Mouse (Mus musculus) retina, embryonic 14.5 days (tissue): ENCODE measurements around the gene Exoc3l4.
A peak's percentile ranks its signal among the peaks of the same experiment; 100 is the strongest.

Experiments used
- DNase-seq: peaks from one replicate; pipeline ENCODE4 v3.0.0-alpha.2; 2015; ENCODE audit warnings: low spot score

Gene Exoc3l4

DNA sequence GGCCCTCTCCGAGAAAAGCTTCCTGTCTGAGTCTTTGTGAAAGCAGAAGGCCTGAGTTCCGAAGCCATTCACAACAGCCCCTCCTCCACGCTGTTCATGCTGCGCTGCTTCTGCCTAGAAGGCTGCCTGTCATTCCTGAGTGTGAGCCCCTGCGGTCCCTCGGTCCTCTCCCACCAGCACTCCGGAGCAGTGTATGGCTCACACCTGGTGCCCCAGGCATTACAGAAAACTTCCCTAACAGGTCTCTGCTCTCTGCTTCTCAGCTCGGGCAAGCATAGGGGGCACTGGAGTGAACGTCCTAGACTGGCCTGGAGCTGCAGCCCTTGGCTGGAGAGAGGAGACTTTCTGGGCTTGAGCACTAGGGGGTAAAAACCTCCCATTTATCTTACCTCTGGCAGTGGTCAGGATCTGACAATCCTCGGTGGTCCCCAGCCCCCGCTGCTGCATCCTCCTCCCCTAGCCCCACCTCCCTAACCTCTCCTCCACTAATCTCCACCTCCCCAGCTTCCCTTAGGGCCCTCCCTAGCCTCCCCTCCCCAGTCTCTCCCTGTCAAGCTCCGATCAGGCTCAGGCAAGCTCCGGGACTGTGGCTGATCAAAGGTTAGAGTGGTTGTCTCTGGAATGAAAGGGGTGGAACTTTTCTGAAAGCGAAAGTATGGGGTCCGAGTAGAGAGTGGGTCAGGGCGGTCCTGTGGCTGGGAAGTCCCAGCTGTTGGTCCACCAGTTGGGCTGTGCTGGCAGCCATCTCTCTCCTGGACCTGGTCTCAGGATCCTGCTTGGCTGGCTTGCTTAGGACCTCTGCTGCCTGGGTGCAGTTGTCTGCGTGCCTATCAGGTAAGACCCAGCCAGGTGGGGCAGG is at the start of gene Exoc3l4:
TSS of gene Exoc3l4 (plus strand) at position 97 of the 859 bp plus-strand sequence.
- peak; percentile 56 for DNase-seq

DNA sequence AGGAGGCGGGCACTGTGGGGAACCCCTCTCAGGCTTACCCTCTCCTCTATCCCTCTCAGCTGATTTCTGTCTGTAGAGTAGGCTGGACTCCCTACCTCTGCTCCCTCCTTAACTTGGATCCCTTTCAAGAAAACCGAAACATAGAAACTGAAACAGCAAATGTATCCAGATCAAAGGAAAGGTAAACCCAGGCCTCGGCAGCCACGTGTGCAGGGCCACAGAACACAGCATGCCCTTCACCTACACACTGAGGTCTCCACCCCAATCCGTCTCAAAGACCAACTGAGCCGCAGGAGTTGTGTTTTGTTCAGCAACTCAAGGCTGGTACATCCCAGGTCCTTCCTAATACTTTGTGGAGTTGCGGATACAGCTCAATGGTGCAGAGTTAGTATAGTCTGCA is 49.8 kb upstream of the Exoc3l4 start:
- DNase-seq, result no peak

DNA sequence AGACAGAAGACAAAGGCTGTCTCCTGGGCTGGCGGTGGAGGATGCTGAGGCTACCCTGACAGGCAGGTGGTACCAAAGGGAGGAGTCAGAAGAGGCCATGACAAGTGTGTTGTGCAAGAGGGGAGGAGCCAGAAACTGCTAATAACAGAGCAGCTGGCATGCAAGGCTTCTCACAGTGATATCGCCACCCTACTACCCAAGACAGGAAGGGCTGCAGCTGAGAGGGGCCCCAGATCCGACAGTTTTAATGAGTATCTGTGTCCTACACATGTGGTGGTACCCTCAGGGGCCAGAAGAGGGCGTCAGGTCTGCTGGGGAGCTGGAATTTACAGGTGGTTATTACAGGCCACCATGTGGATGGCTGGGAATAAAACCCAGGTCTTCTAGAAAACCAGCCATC is 46.6 kb upstream of the Exoc3l4 start:
- peak; percentile 34 for DNase-seq

DNA sequence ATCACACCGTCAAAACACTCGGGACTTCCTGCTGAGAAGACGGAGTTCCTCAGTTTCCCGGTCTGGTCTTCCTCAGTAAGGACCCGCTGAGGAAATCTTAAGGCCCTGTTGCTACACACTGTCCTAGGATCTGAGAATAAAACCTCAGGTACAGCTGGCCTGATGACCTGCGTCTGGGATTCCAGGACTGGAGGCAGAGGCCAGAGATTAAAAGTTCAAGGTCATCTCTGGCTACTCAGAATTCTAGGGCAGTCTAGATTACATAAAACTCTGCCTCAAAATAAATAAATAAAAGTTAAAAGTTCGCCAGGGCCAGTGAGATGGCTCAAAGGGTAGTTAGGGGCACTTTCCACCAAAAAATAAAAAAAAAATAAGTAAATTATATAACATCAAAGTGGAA is 44.9 kb upstream of the Exoc3l4 start:
- DNase-seq, result no peak

DNA sequence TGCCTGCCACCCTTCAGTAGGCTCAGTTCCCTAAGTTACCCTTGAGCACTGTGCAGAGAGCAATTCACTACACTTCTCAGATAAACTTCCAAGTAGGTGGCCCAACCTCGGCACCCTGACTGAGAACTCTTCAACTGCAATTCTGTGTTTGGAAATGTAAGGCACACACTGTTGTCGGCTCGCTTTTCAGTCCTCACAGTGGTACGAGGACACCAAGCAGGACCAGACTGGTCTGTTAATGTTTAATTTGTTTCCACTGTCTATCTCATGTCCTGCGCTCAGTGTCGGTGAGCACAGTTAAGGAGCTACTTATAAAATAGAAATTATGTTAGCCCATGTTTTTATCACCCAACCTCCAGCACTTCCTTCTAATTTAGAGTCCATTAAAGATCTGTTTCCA is 43.4 kb upstream of the Exoc3l4 start:
- no peak for DNase-seq

DNA sequence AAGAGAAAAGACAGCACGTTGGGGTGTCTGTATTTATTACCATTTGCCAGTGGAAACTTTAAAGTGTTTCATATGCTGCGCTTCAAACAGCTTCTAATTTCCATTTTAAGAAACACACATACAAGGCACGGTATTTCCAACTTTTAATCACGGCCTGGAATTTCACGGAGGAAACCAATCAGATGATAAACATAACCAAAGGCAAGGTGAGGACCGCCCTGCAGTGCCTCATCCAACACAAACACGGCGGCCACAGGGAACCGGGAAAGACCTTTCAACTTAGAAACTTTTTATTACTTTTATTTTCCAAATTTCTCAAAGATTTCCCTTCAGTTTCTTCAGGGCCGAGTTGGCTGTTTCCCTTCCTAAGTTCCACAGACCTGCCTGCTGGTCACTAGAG is 42.1 kb upstream of the Exoc3l4 start:
- DNase-seq, result no peak

DNA sequence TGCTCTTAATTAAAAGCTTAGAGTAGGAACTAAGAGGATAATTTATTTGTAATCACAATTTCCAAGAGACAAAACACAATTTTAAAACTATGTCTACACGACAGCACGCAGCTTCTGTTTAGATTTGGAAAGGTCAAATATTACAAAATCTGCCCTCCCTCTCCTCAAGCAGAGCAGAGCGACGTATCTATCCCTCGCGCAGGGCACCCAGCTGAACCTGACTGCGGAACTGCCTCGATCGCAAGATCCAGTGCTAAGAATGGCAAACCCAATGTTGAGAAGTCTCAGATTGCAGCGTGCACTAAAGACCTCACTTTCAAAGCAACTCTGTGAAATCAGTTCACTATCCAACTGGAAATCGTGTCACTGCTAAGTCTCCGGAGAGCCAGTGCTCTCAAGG is 41.3 kb upstream of the Exoc3l4 start:
- no peak for DNase-seq

DNA sequence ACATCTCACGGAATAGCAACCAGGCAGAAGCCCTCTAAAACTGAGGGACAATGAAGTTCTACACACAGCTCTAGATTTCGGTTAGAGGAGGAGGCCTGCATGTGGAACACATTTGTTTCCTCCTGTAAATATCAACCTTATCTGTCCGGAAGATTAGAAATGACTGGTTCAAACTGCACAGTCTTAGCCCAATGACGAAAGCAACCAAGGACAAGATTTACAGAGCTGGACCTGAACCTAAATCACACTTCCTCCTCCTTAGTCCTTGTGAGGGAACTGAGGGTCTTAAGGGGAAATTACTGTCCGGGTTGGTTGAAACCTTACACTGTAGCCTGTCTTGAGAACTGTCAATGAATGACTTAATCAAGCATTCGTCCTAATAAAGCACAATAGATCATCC is 40.8 kb upstream of the Exoc3l4 start:
- DNase-seq, result no peak

DNA sequence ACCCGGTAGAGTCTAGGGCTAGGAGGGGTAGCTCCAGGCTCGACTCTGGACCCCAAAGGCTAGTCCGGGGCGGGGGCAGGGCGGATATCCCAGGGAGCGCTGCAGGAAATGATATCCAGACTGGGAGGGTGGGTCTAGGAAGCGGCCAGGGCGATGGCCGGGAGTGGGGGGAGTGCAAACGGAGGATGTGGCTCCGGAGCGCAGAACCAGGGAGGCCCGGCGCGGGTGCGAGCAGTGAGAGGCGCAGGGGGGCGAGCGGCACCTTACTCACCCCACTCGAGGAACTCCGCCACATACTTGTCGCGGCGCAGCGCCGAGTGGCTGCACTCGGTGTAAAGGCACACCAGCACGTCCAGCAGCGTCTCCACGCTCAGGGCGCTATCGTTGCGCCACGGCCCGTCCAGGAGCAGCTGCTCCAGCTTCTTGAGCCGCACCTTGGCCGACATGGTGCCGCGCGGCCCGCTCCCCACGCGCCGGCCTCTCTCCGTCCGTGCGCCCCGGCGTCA is 39.9 kb upstream of the Exoc3l4 start:
- peak; percentile 46 for DNase-seq

DNA sequence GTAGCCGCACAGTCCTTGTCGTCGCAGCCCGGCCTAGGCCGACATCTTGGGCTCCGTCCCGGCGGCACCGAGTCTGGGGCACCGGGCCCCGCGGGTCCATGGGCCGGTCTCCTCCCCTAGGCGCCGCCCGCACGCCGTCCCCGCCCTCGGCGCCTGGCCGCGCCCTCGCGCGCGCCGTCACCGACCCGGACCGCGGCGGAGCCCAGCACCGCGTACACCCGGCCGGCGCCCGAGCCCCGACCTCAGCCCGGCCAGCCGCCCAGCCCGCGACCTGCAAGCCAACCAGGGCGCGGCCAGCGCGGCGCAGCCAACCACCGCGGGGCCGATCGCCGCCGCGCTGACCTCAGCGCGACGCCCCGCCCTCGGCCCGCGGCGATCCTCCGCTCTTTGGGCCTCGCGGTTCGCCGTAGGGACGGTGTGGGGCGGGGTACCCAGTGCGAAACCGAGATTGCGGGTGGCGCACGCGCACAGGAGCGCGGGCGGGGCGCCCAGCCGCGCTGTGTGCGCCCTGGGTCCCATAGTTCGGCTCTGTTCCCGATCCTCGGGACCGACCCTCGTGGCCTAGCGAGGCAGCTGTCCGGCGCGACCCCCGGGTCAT is 39.3 kb upstream of the Exoc3l4 start, which contains the start of gene Cdc42bpb:
TSS of gene Cdc42bpb (minus strand) at position 343 of the 598 bp plus-strand sequence.
- DNase-seq, result peak; percentile 95

DNA sequence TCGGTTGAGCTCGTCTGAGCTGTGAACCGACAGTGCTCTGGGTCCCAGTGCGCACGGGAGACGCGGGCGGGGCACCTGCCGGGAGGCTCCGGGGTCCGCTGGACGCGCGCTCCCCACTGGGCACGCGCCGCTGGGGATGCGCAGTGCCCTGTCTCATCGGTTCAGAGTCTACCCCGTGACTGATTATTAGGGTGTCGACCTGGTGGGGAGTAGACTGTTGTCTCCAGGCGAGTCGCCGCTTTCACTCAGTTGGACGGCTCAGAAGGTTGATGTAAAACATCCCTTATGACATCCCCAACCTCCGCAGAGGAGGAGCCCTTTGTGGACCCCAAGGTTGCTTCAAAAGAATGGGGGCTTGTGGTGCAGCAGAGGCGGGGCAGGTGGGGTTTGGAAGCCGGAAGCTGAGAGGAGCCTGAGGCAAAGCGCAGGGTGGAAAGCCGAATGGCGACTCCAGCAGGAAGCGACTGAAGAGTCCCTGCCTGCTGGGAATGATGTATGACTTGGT is 38.8 kb upstream of the Exoc3l4 start:
- peak; percentile 59 for DNase-seq

DNA sequence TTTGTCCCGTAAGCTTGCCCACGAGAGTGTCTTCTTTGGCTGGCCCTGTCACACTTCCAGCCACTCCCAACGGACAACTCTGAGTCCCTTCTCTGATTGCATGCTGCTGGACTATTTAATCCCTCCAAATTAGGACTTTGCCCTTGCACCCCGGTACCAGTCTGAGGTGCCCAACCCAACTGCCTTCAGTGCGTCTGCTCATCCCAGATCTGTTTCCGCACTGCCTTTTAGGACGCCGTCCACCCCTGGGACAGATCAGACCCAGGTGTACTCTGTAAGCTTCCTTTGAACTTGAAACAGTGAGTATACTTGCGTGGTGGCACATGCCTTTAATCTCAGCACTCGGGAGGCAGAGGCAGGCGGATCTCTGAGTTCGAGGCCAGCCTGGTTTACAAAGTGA is 38.0 kb upstream of the Exoc3l4 start:
- DNase-seq, result peak; percentile 7

DNA sequence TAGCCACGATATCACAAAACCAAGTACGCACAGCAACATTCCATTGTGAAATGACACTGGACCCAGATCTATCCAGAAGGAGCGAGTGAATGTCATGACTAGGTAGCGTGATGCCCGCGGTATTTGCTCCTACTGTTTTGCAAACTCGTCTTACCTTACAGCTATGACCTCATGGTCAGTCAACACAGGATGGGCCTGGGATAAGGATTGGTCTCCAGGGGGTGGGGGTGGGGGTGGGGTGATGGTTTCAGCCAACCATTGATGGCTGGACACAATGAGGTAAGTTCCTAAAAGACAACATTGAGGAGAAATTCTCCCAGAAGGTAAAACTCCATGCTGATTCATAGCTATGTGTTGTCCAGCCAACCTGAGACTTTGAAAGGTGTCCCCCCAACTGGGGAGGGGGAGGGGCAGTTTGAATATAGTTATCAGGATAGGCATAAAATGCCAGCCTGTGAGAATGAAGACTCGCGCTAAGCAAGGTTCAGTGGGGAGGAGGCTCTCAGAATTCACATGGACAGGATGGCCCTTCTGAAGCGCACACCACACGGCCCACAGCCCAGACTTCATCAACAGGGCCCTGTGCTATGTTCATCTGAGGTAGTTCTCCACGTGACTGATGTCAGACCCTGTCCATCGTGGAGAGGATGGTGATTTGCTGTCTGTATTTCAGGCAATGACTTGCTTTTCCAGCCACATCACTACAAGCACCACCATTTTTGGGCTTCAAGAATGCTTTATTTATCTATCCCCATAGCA is 30.8 kb upstream of the Exoc3l4 start:
- no peak for DNase-seq

DNA sequence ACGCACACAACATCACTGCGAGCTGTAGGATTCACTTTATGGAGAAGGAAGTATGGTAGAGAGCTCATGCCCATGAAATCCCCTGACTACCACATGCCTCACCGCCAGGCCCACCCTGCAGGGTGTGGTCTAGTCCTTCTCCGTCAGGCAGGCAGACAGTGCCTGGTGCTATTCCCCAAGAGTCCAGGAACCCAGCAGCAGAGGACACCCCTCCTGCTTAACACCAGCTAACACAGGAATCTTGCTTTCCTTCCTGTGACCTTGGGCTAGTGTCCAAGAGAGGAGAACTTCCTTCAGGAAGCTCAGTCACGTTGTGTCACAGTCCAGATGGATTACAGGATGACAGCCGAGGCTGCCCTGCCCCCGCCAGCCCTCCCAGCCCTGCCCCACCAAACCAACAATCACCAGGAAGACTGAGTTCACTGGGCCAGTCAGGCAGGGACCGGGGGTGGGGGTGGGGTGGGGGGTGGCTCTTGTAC is 30.1 kb upstream of the Exoc3l4 start:
- no peak for DNase-seq

DNA sequence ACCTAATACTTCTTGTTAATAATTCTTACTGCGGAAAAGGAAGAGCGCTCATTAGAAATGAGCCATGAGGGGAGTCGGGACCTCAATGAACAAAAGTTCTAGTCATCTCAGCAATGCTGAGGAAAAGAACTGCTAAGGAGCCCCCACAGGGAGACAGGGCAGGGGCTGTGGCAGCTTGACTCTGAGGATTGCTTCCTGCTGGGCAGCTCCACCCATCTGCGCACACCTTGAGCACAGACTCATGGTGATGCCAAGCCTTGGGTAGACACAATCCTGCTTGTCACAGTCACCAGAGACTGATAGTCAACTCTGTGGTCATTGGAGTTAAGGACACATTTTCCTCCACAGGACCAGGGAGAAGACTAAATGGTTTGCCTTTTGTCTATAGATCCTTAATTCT is 29.7 kb upstream of the Exoc3l4 start:
- DNase-seq, result no peak

DNA sequence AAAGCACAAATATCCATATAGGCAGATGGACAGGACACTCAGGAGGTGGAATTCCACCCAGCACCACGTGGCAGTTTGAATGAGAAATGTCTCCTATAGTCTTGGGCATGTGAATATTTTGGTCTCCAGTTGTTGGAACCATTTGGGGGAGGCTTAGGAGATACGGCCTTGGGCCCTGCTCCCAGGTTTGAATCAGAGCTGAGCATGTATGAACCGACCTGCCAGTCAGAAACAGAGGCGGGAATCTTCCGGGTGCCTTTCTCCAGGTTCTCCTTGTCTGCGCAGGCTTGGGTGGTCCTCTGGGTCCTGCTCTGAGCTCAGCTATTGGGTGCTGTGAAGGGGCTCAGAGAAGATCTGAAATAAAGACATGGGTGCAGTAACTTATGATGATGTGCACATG is 22.8 kb upstream of the Exoc3l4 start:
- DNase-seq, result no peak

DNA sequence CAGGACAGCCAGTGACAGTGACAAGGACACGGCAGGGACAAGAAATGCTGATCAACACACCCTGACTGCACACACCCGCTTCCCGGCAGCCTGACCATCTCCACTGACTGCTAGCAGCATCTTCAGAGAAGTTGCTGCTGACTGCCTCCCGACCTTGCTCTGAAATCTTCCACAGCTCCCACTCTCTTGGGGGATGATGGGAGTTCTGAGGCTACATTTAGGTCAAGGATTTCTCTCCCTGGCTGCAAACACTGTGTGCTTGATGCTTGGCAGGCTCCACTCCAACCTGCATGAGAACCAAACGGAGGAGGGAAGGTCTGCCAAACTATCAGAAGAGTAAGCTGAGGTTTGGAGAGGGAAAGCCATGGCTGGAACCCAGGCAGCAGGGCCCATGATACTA is 19.8 kb upstream of the Exoc3l4 start:
- no peak for DNase-seq

DNA sequence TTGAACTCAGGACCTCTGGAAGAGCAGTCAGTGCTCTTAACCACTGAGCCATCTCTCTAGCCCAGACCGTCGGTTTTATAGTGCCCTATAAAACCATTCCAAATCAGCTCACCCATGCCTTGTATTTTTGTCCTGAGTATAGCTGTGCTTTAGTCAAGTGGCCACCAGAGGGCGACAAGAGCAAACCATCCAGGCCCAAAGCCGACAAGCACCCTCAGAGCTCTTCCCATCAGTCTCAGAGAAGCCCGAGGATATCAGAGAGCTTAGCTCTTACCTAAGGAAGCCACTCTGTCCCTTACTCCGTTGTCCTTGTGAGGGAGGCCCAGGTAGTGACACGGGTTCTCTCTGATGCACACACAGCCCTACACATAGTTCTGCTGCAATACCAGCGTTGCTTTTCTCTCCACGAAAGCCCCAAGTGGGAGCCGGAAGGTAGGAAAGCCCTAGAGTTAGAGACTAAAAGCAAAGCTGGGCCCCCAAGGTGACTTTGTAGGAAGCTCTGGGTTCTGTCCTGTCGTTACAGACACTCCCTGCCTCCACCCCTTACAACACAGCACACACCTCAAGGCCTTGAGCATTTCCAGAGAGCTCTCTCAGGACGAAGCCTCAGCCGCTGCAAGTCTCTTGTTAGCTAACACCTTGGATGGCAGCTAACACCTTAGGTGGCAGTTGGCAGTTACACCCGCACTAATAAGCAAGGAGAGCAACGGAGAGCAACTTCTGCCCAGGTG is 15.2 kb upstream of the Exoc3l4 start:
- peak; percentile 92 for DNase-seq

DNA sequence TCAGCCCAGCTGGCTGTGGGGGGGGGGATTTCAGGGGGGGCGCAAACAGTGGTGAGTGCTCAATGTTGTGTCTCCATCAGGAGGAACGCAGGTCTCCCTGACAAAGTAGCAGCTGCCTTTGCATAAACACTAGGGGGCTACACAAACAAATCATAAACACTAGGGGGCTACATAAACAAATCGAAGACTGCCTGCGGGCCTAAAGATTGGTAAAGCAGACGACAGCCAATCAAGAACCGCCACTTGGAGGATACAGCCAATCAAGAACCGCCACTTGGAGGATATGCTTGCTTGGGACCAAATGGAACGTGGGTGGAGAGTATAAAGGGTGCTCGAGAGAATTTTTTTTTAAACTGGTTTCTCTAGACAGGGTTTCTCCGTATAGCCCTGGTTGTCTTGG is 11.9 kb upstream of the Exoc3l4 start:
- DNase-seq, result no peak

DNA sequence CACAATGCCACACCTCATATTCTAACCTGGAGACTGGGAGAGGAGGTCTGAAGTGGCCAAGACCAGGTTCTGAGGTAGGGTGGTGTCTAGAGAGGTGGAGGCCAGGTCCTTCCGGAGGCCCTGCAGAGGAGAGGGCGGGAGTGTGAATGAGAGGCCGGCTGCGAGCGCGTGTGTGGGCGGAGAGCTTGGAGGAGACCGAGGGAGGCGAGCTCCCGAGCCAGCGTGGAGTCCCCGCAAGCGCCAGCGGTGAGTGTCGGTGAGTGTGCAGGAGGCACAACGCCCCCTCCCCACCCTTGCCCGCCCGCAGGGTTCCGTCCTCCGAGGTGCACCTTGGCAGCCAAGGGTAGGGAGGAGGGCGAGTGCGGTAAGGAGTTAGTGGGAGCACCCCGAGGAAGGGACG is 10.2 kb upstream of the Exoc3l4 start, which contains the start of gene Lbhd2:
TSS of gene Lbhd2 (plus strand) at position 188 of the 400 bp plus-strand sequence.
- no peak for DNase-seq

DNA sequence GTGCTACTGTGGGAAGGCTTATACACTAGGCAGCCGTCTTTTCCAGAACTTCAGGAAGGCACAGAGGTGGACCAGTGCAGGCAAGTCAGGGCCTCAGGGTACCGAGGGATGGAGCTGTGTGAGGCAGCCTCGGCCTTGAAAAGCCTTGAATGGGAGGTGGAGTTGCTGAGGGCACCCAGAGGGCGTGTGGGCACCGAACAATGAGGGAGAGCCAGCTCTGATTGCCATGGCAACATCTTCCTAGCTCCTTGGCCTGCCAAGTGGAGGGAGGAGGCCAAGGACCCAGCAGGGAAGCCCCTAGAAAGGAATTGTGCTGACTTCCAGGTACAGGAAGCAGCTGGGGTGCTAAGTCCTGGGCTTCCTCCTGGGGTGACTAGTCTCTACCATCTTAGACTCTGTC is 7.2 kb upstream of the Exoc3l4 start:
- DNase-seq, result no peak
